Mouse (Mus musculus) kidney, postnatal 0 days (tissue): ENCODE data around the gene Rps19. TPM values are rescaled to one million over a fixed set of nuclear protein-coding genes. Genes with fewer than 3 reads are reported as not detected.

ENCODE experiments used
- ATAC-seq: fragments of 200-750 bp; cut with Nextera tagmentation; replicated peaks from 2 replicates; pipeline ENCODE4 v1.8.0; 2017; ENCODE audit warnings: low read depth, moderate number of reproducible peaks, moderate TSS enrichment, moderate library complexity; ENCODE audit not compliant: low FRiP score
- DNase-seq: peaks from one replicate; pipeline ENCODE4 v3.0.0-alpha.2; 2016; ENCODE audit warnings: low spot score
- H3K27ac ChIP-seq: fragments of 300-500 bp; sonication (generic); 2 replicates; pipeline ENCODE4 v1.5.1; 2014; ENCODE audit warnings: mild to moderate bottlenecking
- H3K27me3 ChIP-seq: fragments of 300-500 bp; sonication (generic); 2 replicates; pipeline ENCODE4 v1.6.1; 2014; ENCODE audit warnings: low read length, mixed read lengths; ENCODE audit not compliant: insufficient read depth
- H3K36me3 ChIP-seq: fragments of 300-500 bp; sonication (generic); 2 replicates; pipeline ENCODE4 v1.6.1; 2014; ENCODE audit warnings: low read length, mixed read lengths; ENCODE audit not compliant: insufficient read depth
- H3K4me1 ChIP-seq: fragments of 300-500 bp; sonication (generic); replicated peaks from 2 replicates; pipeline ENCODE4 v1.6.1; 2014; ENCODE audit warnings: antibody characterized with exemption, low read length, mixed read lengths; ENCODE audit not compliant: insufficient read depth
- H3K4me2 ChIP-seq: fragments of 300-500 bp; sonication (generic); 2 replicates; pipeline ENCODE4 v1.6.1; 2014; ENCODE audit warnings: mild to moderate bottlenecking, low read length, moderate library complexity, mixed read lengths
- H3K4me3 ChIP-seq: fragments of 300-500 bp; sonication (generic); replicated peaks from 2 replicates; pipeline ENCODE4 v1.5.1; 2014; ENCODE audit warnings: low read depth, low read length
- H3K9ac ChIP-seq: fragments of 300-500 bp; sonication (generic); 2 replicates; pipeline ENCODE4 v1.6.1; 2014; ENCODE audit warnings: low read depth, low read length
- H3K9me3 ChIP-seq: fragments of 300-500 bp; sonication (generic); replicated peaks from 2 replicates; pipeline ENCODE4 v1.6.1; 2016; ENCODE audit warnings: low read length, inconsistent platforms, mixed read lengths
- CTCF ChIP-seq: IDR thresholded peaks from 2 replicates; pipeline ENCODE4 v1.5.1; 2016; ENCODE audit warnings: antibody characterized with exemption, low read depth, mild to moderate bottlenecking, moderate library complexity
- WGBS: fragments of 180-500 bp; shearing (Covaris S2); extraction: QIAGEN DNeasy Blood & Tissue Kit; methylation state at CpG from one replicate; pipeline ENCODE4 v1.1.7; 2014; 5-methylcytosine and 5-hydroxymethylcytosine counted together
- polyA plus RNA-seq: library from polyadenylated mRNA; unstranded; fragments of >200 nt; fragmentation: Nextera tagmentation; extraction: Ambion mirVana; gene quantifications from 2 replicates; pipeline ENCODE4 v1.2.1, GENCODE M21; 2015

The Rps19 gene
- polyA plus RNA-seq, 1 experiment from 2014 or later: 3,330 TPM

GRCm38 (mm10) chr7:24862853-24863252 is 21.3 kb upstream of the Rps19 start:
- ATAC-seq: no peak
- no peaks in the 10 kb centered on the region for H3K4me1 ChIP-seq
- no peaks in the 10 kb centered on the region for H3K9me3 ChIP-seq
- DNase-seq: no peak
- no peak overlapping the region for H3K4me2 ChIP-seq
- no peak overlapping the region for H3K9ac ChIP-seq
- H3K4me3 ChIP-seq: no peak overlapping the region
- TF ChIP-seq CTCF: no peak
- WGBS: 84% methylated on average over 4 of the region's 4 CpGs
- no peaks in the 10 kb centered on the region for H3K36me3 ChIP-seq
- no peak overlapping the region for H3K27ac ChIP-seq
- H3K27me3 ChIP-seq: no peaks in the 10 kb centered on the region

- Histone ChIP-seq H3K9ac (no peak overlapping the region), H3K4me1 (no peaks in the 10 kb centered on the region), H3K27me3 (no peaks in the 10 kb centered on the region), H3K36me3 (no peaks in the 10 kb centered on the region), H3K4me2 (no peak overlapping the region), H3K4me3 (no peak overlapping the region), H3K9me3 (no peaks in the 10 kb centered on the region), H3K27ac (no peak overlapping the region)
- TF ChIP-seq CTCF: no peak
- no peak for ATAC-seq
- DNase-seq: no peak
- 20% methylated on average over 6 of the region's 6 CpGs for WGBS
Measured at GRCm38 (mm10) chr7:24864156-24864555, 20.0 kb upstream of the Rps19 start.

GRCm38 (mm10) chr7:24869080-24869479 is 15.1 kb upstream of the Rps19 start:
- Histone ChIP-seq H3K9ac (no peak overlapping the region), H3K27me3 (no peaks in the 10 kb centered on the region), H3K4me3 (no peak overlapping the region), H3K36me3 (no peaks in the 10 kb centered on the region), H3K4me1 (no peaks in the 10 kb centered on the region), H3K9me3 (no peaks in the 10 kb centered on the region), H3K4me2 (no peak overlapping the region), H3K27ac (no peak overlapping the region)
- 69% methylated on average over 17 of the region's 17 CpGs for WGBS
- no peak for TF ChIP-seq CTCF
- no peak for DNase-seq
- ATAC-seq: no peak

GRCm38 (mm10) chr7:24869532-24870165 is 14.5 kb upstream of the Rps19 start, which contains the start of the genes Lypd4 and Dmrtc2:
Lypd4 (minus strand) TSS chr7:24869941.
Dmrtc2 (plus strand) TSS chr7:24870057.
- H3K36me3 ChIP-seq: no peaks in the 10 kb centered on the region
- ATAC-seq: no peak

GRCm38 (mm10) chr7:24877588-24877987 is 6.6 kb upstream of the Rps19 start:
- no peak overlapping the region for H3K9ac ChIP-seq
- WGBS: 71% methylated on average over 3 of the region's 3 CpGs
- 0 out of 2 replicates have a peak, but pooled peaks cover 3% of the 10 kb centered on the region for H3K4me1 ChIP-seq
- ATAC-seq (no peak), DNase-seq (no peak)
- H3K4me3 ChIP-seq: no peak overlapping the region
- H3K36me3 ChIP-seq: no peaks in the 10 kb centered on the region
- no peak overlapping the region for H3K4me2 ChIP-seq
- no peaks in the 10 kb centered on the region for H3K9me3 ChIP-seq
- no peak overlapping the region for H3K27ac ChIP-seq
- TF ChIP-seq CTCF: no peak
- no peaks in the 10 kb centered on the region for H3K27me3 ChIP-seq

More at GRCm38 (mm10) chr7:24869532-24870165, 14.5 kb upstream of the Rps19 start, which contains the start of the genes Lypd4 and Dmrtc2:
- 56% methylated on average over 38 of the region's 41 CpGs for WGBS
- H3K27me3 ChIP-seq: no peaks in the 10 kb centered on the region
- no peaks in the 10 kb centered on the region for H3K4me1 ChIP-seq
- no peaks in the 10 kb centered on the region for H3K9me3 ChIP-seq
- H3K4me2 ChIP-seq: no peak within 1 kb of the TSS
- no peak within 1 kb of the TSS for H3K9ac ChIP-seq
- H3K27ac ChIP-seq: no peak within 1 kb of the TSS
- no peak for DNase-seq
- no peak within 1 kb of the TSS for H3K4me3 ChIP-seq
- TF ChIP-seq CTCF: no peak

GRCm38 (mm10) chr7:24879620-24880019 is 4.6 kb upstream of the Rps19 start:
- Histone ChIP-seq H3K9ac (no peak overlapping the region), H3K4me2 (no peak overlapping the region), H3K27me3 (no peaks in the 10 kb centered on the region), H3K9me3 (no peaks in the 10 kb centered on the region), H3K4me3 (no peak overlapping the region), H3K27ac (no peak overlapping the region), H3K36me3 (no peaks in the 10 kb centered on the region), H3K4me1 (0 out of 2 replicates have a peak, but pooled peaks cover 3% of the 10 kb centered on the region)
- ATAC-seq (no peak), DNase-seq (no peak)
- 33% methylated on average over 2 of the region's 2 CpGs for WGBS
- TF ChIP-seq CTCF: no peak
